Mouse (Mus musculus): ENCODE measurements around the gene Gm13941. TPM values are rescaled to one million over a fixed set of nuclear protein-coding genes. Genes with fewer than 3 reads are reported as not detected.
A peak's percentile ranks its signal among the peaks of the same experiment; 100 is the strongest.

Gene Gm13941
- not detected for total RNA-seq (2021)
- long read RNA-seq, experiment 1 = 0 reads
- long read RNA-seq, experiment 2 = 0 reads

GRCm38 (mm10) chr2:111105882-111106281 is at the start of gene Gm13941:
Gm13941 (minus strand) TSS chr2:111105982.
- DNase-seq = no peak
- intact Hi-C loops (cut with DNase I) = no loop called here

GRCm38 (mm10) chr2:111152836-111153235 is 47.1 kb upstream of the Gm13941 start, which contains the start of gene Gm15130:
Gm15130 (minus strand) TSS chr2:111152936.
- intact Hi-C loops (cut with DNase I) = no loop called here
- DNase-seq = no peak

DNA sequence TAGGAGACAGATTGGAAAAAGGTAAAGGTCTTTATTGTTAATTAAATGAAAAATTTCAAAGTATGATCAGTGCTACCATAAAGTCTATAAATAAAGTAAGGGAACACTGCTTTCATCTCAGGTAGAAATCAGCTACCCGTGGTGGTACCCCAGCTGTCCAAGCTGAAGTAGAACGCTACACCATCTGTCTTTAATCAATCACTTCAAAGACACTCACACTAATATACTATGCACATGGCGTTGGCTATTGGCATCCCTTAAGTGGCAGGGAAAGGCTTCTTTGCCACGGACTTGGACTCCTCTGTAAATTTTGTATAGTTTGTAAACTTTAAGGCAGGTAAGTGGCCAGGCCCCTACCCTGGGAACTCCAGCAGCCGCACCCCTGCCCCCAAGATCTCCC is 30.0 kb upstream of the Gm13941 start:
- intact Hi-C loops (cut with DNase I) = no loop called here
- no peak for DNase-seq

- peak in 1 of 2 experiments; percentile 16 for DNase-seq
- intact Hi-C loops (cut with DNase I) = loop anchor here (5.0 kb wide), 2 partner anchors 396 to 826 kb away; no protein-coding TSS in a partner anchor
Observed at GRCm38 (mm10) chr2:111058586-111059261, 47.1 kb downstream of the Gm13941 start.

Other genes with a start within 250 kb of the Gm13941 start
- gene Ano3, start 155.1 kb downstream of the Gm13941 start, total RNA-seq (2021) = under 1 TPM; 0.22 TPM
- gene Gm15130, start 47.0 kb upstream of the Gm13941 start, total RNA-seq (2021) = not detected
- gene 4930430A15Rik, start 123.6 kb upstream of the Gm13941 start, total RNA-seq (2021) = not detected
- not detected for gene Olfr1275, start 129.3 kb upstream of the Gm13941 start, total RNA-seq (2021)
- gene Olfr1276, start 148.5 kb upstream of the Gm13941 start, total RNA-seq (2021) = not detected
- gene Olfr1277, start 168.1 kb upstream of the Gm13941 start, total RNA-seq (2021) = not detected
- gene Olfr1278, start 184.2 kb upstream of the Gm13941 start, total RNA-seq (2021) = not detected
- gene Olfr1279, start 194.7 kb upstream of the Gm13941 start, total RNA-seq (2021) = not detected
- not detected for gene Olfr1280, start 208.0 kb upstream of the Gm13941 start, total RNA-seq (2021)
- gene Olfr1281, start 220.5 kb upstream of the Gm13941 start, total RNA-seq (2021) = not detected
- gene Olfr1282, start 230.1 kb upstream of the Gm13941 start, total RNA-seq (2021) = not detected